Comparison of ENCODE assay signal across 8 mouse cellular contexts in genomic region chr12:57544641-57545370, GRCm38 (mm10). TPM values are rescaled to one million over a fixed set of nuclear protein-coding genes. Genes with fewer than 3 reads are reported as not detected.
DNase-seq lines count a peak whose midpoint lies in the region; ATAC-seq and TF ChIP-seq lines count a peak whose summit lies in the region.

No protein-coding gene starts in this region.

- H3K4me3 ChIP-seq in heart, adult 2 months: peak overlapping the region; percentile 36
- H3K4me3 ChIP-seq in hindbrain, embryonic 11.5 days (ENCODE audit: low read depth, low read length): peak overlapping the region; percentile 36
- H3K4me3 ChIP-seq in myocyte: no peak overlapping the region

- H3ac ChIP-seq in myocyte (ENCODE audit: control insufficient read depth, insufficient read length): no peak overlapping the region

- H3K4me1 ChIP-seq in heart, adult 2 months (ENCODE audit: control insufficient read depth, insufficient read depth, low read length): no peaks in the 10 kb centered on the region
- peaks cover 11% of the 10 kb centered on the region for H3K4me1 ChIP-seq in hindbrain, embryonic 11.5 days (replicated peaks; ENCODE audit: control insufficient read depth, insufficient read depth, low read length)

- no peak overlapping the region for H3K9ac ChIP-seq in heart, adult 2 months (ENCODE audit: low read depth, low read length)
- peak overlapping the region; percentile 33; the same call in 1 of the 2 replicates for H3K9ac ChIP-seq in hindbrain, embryonic 11.5 days (ENCODE audit: low read depth, low read length)

- WGBS in heart, adult 2 months: 3% methylated on average over 31 of the region's 31 CpGs
- WGBS in hindbrain, embryonic 11.5 days: 2% methylated on average over 31 of the region's 31 CpGs

- no peak for TF ChIP-seq POLR2A in heart, adult 2 months (IDR thresholded peaks at IDR 0.05; ENCODE audit: insufficient read depth, low read depth, low read length)
- TF ChIP-seq POLR2A in myocyte (IDR thresholded peaks at IDR 0.05; ENCODE audit: insufficient read length, low read depth): no peak

- no peaks in the 10 kb centered on the region for H3K36me3 ChIP-seq in heart, adult 2 months (ENCODE audit: control insufficient read depth, insufficient read depth, low read length)
- H3K36me3 ChIP-seq in hindbrain, embryonic 11.5 days (ENCODE audit: control insufficient read depth, insufficient read depth, low read length): no peaks in the 10 kb centered on the region
- H3K36me3 ChIP-seq in myocyte (ENCODE audit: control insufficient read depth, insufficient read depth): no peaks in the 10 kb centered on the region

- peak; percentile 71 for TF ChIP-seq CTCF in heart, adult 2 months (IDR thresholded peaks at IDR 0.05)

- H3K9me3 ChIP-seq in hindbrain, embryonic 11.5 days (ENCODE audit: control insufficient read depth, low read length): no peaks in the 10 kb centered on the region

- H3K79me2 ChIP-seq in heart, adult 2 months (replicated peaks; ENCODE audit: control insufficient read depth, insufficient read depth, low read length): no peaks in the 10 kb centered on the region
- no peaks in the 10 kb centered on the region for H3K79me2 ChIP-seq in myocyte (ENCODE audit: control insufficient read depth, insufficient read depth)

- ATAC-seq in hindbrain, embryonic 11.5 days (ENCODE audit: low FRiP score): no peak
- ATAC-seq in frontal cortex, adult (ENCODE audit: low TSS enrichment): no peak

- peaks cover 42% of the 10 kb centered on the region for H3K27me3 ChIP-seq in heart, adult 2 months (ENCODE audit: control insufficient read depth, insufficient read depth, low read length)
- H3K27me3 ChIP-seq in hindbrain, embryonic 11.5 days (ENCODE audit: control insufficient read depth, insufficient read depth, low read length): peaks cover 89% of the 10 kb centered on the region
- no peaks in the 10 kb centered on the region for H3K27me3 ChIP-seq in myocyte (ENCODE audit: control insufficient read depth, insufficient read depth, insufficient read length)

- no peak for TF ChIP-seq EP300 in heart, adult 2 months (IDR thresholded peaks at IDR 0.05; ENCODE audit: insufficient read depth, low read depth, low read length)

- H3K4me2 ChIP-seq in hindbrain, embryonic 11.5 days (replicated peaks; ENCODE audit: low read depth, low read length): peak overlapping the region; percentile 66
- peak overlapping the region; percentile 18 for H3K4me2 ChIP-seq in myocyte (ENCODE audit: low read depth)

- intact Hi-C loops in heart, adult 2 months (cut with DNase I): loop anchor here (5.0 kb wide), 2 partner anchors 263 to 858 kb away; no protein-coding TSS in a partner anchor
- intact Hi-C loops in heart, postnatal 25 days (cut with DNase I): loop anchor here (5.0 to 10.0 kb wide), 3 partner anchors 260 to 1020 kb away; partner anchors contain the start of gene Pax9

- peak in 1 of 2 experiments; percentile 27 for DNase-seq in heart, adult 2 months
- DNase-seq in heart, postnatal 25 days (ENCODE audit: low spot score): no peak
- peak; percentile 81 for DNase-seq in MN1 (ENCODE audit: low spot score)
- peak; percentile 74 for DNase-seq in embryo, embryonic 9.5 days (ENCODE audit: extremely low spot score)
- peak; percentile 91 for DNase-seq in hindbrain, embryonic 11.5 days (ENCODE audit: low spot score)
- peak; percentile 70 for DNase-seq in liver

- H3K27ac ChIP-seq in heart, adult 2 months: no peak overlapping the region
- no peak overlapping the region for H3K27ac ChIP-seq in hindbrain, embryonic 11.5 days (ENCODE audit: low read depth, low read length)

TF ChIP-seq in myocyte, 11 proteins besides CTCF, POLR2A, EP300 and RAD21:
- no peak for TF ChIP-seq MYOD1 (IDR thresholded peaks at IDR 0.05; ENCODE audit: control insufficient read depth in 1 of 3, insufficient read length in 2 of 3, low read depth in 2 of 3)
- TF ChIP-seq MYOG (IDR thresholded peaks at IDR 0.05; ENCODE audit: control insufficient read depth in 1 of 3, insufficient read depth in 1 of 3, insufficient read length in 2 of 3, low read depth in 2 of 3): no peak
- no peak for TF ChIP-seq USF1 (IDR thresholded peaks at IDR 0.05; ENCODE audit: low read depth)
- TF ChIP-seq E2F4 (IDR thresholded peaks at IDR 0.05; ENCODE audit: insufficient read depth): no peak
- no peak for TF ChIP-seq MAX (IDR thresholded peaks at IDR 0.05; ENCODE audit: low read depth)
- TF ChIP-seq POLR2AphosphoS2 (IDR thresholded peaks at IDR 0.05; ENCODE audit: insufficient read length, low read depth): no peak
- TF ChIP-seq CEBPB (IDR thresholded peaks at IDR 0.05; ENCODE audit: insufficient read depth, poor library complexity, severe bottlenecking): no peak
- TF ChIP-seq SRF (IDR thresholded peaks at IDR 0.05; ENCODE audit: control insufficient read depth, insufficient read length, low read depth): no peak
- TF ChIP-seq TCF3 (IDR thresholded peaks at IDR 0.05; ENCODE audit: insufficient read length, low read depth): no peak
- no peak for TF ChIP-seq REST (IDR thresholded peaks at IDR 0.05; ENCODE audit: insufficient read depth, insufficient read length)
- TF ChIP-seq TCF12 (IDR thresholded peaks at IDR 0.05; ENCODE audit: insufficient read depth, poor library complexity, severe bottlenecking): no peak

RNA-seq across cellular contexts. Expression of gene Foxa1, which starts 1.9 kb away (rescaled TPM):
- total RNA-seq in heart, adult 2 months (2021): not detected
- 1.00 TPM in 1 of 2 replicates, not detected in the other for polyA plus RNA-seq in heart, adult 2 months (2012; rRNA removed)
- not detected for total RNA-seq in heart, postnatal 25 days (2021)
- 1.2 and 2.1 TPM in 2 replicates for polyA plus RNA-seq in hindbrain, embryonic 11.5 days (2014; fragmentation: Nextera tagmentation; extraction: Ambion mirVana)
- polyA plus RNA-seq in myocyte (2012; fragmentation: generic; extraction: Trizol): not detected

RNA-seq across cellular contexts. Expression of gene Ttc6, which starts 19.1 kb away (rescaled TPM):
- not detected for total RNA-seq in heart, adult 2 months (2021)
- polyA plus RNA-seq in heart, adult 2 months (2012; rRNA removed): 0.10 TPM in 1 of 2 replicates, not detected in the other
- total RNA-seq in heart, postnatal 25 days (2021): under 1 TPM in 1 of 2 experiments, not detected in 1; 0.08 TPM
- 0.33 and 1.2 TPM in 2 replicates for polyA plus RNA-seq in hindbrain, embryonic 11.5 days (2014; fragmentation: Nextera tagmentation; extraction: Ambion mirVana)
- not detected for polyA plus RNA-seq in myocyte (2012; fragmentation: generic; extraction: Trizol)
